In the genomic region with DNA sequence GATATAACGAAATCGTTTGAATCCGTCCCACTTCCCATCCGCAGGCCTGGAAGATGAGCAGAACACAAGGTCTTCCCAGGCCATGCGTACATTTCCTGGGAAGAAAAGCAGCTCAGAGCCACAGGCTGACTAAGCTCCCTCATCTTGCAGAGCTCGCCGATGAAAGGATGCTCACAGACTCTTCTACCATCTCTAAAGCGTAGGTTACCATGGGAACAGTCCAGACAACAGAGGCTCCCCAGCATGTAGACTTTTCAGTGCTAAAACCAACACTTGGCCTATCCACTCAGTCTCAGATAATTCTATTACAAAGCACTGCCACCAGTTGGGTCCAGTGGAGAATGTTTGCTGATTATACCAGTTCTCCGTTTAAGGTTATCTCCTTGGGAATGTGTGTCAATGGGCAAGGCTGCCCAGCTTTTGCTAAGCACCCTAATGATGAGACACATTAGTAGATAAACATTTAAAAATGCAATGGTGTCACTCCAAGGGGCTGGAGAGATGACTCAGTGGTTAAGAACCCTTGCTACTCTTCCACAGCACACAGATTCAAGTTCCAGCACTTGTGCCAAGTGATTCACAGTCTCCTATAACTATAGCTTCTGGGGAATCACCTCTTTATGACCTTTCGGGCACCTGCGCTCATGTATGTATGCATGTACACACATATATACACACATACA, we compare ENCODE assay signal across 14 mouse cellular contexts.
DNase-seq lines count a peak whose midpoint lies in the region; ATAC-seq and TF ChIP-seq lines count a peak whose summit lies in the region.
"Had no signal": no experiment of that assay in that cellular context is flagged by ENCODE, and none has a peak within 500 bp of the region (broad histone marks: within the 10 kb centered on the region; RNA-seq: fewer than 3 reads in every experiment).

No protein-coding gene starts in this region.

- H3K27ac ChIP-seq in forebrain, embryonic 14.5 days (ENCODE audit: low read depth, low read length): no peak overlapping the region
- peak overlapping the region; percentile 58 for H3K27ac ChIP-seq in midbrain, postnatal 0 days (ENCODE audit: low read depth, low read length)
- H3K27ac ChIP-seq: embryonic facial prominence, embryonic 10.5 days; gastrocnemius, adult 2 months; kidney, embryonic 15.5 days; lung, embryonic 15.5 days had no signal

- no peak overlapping the region for H3K4me2 ChIP-seq in forebrain, embryonic 14.5 days (ENCODE audit: low read length)
- H3K4me2 ChIP-seq in midbrain, postnatal 0 days (ENCODE audit: low read depth, low read length, poor library complexity, severe bottlenecking): no peak overlapping the region
- H3K4me2 ChIP-seq: kidney, embryonic 15.5 days; lung, embryonic 15.5 days had no signal

- H3K36me3 ChIP-seq in forebrain, embryonic 14.5 days (ENCODE audit: control insufficient read depth, insufficient read depth, low read length): no peaks in the 10 kb centered on the region
- H3K36me3 ChIP-seq in midbrain, postnatal 0 days (ENCODE audit: insufficient read depth, low read length): no peaks in the 10 kb centered on the region
- H3K36me3 ChIP-seq: embryonic facial prominence, embryonic 10.5 days; kidney, embryonic 15.5 days; lung, embryonic 15.5 days had no signal

- H3K9ac ChIP-seq in forebrain, embryonic 14.5 days (ENCODE audit: low read length): no peak overlapping the region
- H3K9ac ChIP-seq in midbrain, postnatal 0 days (replicated peaks; ENCODE audit: low read length, poor library complexity, severe bottlenecking): no peak overlapping the region
- H3K9ac ChIP-seq: kidney, embryonic 15.5 days; lung, embryonic 15.5 days had no signal

- peak; percentile 65 for ATAC-seq in forebrain, embryonic 14.5 days
- ATAC-seq in midbrain, postnatal 0 days (ENCODE audit: low FRiP score): peak; percentile 72; the same call in 1 of the 2 replicates
- ATAC-seq in cerebellum, adult (ENCODE audit: insufficient number of reproducible peaks, low FRiP score, low TSS enrichment): no peak

- no peaks in the 10 kb centered on the region for H3K27me3 ChIP-seq in forebrain, embryonic 14.5 days (replicated peaks; ENCODE audit: control insufficient read depth, insufficient read depth, low read length)
- H3K27me3 ChIP-seq in midbrain, postnatal 0 days (ENCODE audit: insufficient read depth, low read length): no peaks in the 10 kb centered on the region
- H3K27me3 ChIP-seq: kidney, embryonic 15.5 days; lung, embryonic 15.5 days had no signal

- no peak for TF ChIP-seq CTCF in midbrain, postnatal 0 days (IDR thresholded peaks at IDR 0.05)

- 66% methylated on average over 11 of the region's 11 CpGs for WGBS in forebrain, embryonic 14.5 days
- WGBS in midbrain, postnatal 0 days: 40% methylated on average over 11 of the region's 11 CpGs

- no peak overlapping the region for H3K4me3 ChIP-seq in forebrain, embryonic 14.5 days (ENCODE audit: low read depth, low read length)
- H3K4me3 ChIP-seq in midbrain, postnatal 0 days (ENCODE audit: low read depth, low read length): no peak overlapping the region
- H3K4me3 ChIP-seq: embryonic facial prominence, embryonic 10.5 days; gastrocnemius, adult 2 months; kidney, embryonic 15.5 days; lung, embryonic 15.5 days had no signal

- no peaks in the 10 kb centered on the region for H3K9me3 ChIP-seq in forebrain, embryonic 14.5 days (replicated peaks; ENCODE audit: control insufficient read depth, low read length)
- no peaks in the 10 kb centered on the region for H3K9me3 ChIP-seq in midbrain, postnatal 0 days (ENCODE audit: low read length)
- H3K9me3 ChIP-seq: embryonic facial prominence, embryonic 10.5 days; kidney, embryonic 15.5 days; lung, embryonic 15.5 days had no signal

- no peaks in the 10 kb centered on the region for H3K4me1 ChIP-seq in forebrain, embryonic 14.5 days (ENCODE audit: control insufficient read depth, insufficient read depth, low read length)
- H3K4me1 ChIP-seq in midbrain, postnatal 0 days (ENCODE audit: insufficient read depth, low read length): peaks cover 9% of the 10 kb centered on the region
- H3K4me1 ChIP-seq: kidney, embryonic 15.5 days; lung, embryonic 15.5 days had no signal

- DNase-seq in embryo, embryonic 10 days (ENCODE audit: low spot score): peak; percentile 23
- DNase-seq in embryo, embryonic 11 days: no peak
- peak; percentile 72 for DNase-seq in forebrain, embryonic 14.5 days (ENCODE audit: low spot score)
- peak; percentile 23 to 44 for DNase-seq in layer of hippocampus, postnatal 36 days
- DNase-seq in midbrain, postnatal 0 days (ENCODE audit: low spot score): peak; percentile 41
- no peak for DNase-seq in cerebellum, adult 9-10 months
- no peak for DNase-seq in spleen, adult 18-20 months
- DNase-seq: adrenal gland, postnatal 36 days; gastrocnemius, adult 2 months; thymus, postnatal 4 days had no signal

Comparison
In these comparisons a context has a peak if more than half of its experiments do, and no peak if none do; other contexts are left out.
1. DNase-seq: peak in embryo, embryonic 10 days (single experiment), forebrain, embryonic 14.5 days (single experiment), layer of hippocampus, postnatal 36 days (2 of 2) and midbrain, postnatal 0 days (single experiment); none in embryo, embryonic 11 days (single experiment), cerebellum, adult 9-10 months (single experiment) and spleen, adult 18-20 months (0 of 2).